Mouse (Mus musculus) MEL (cell line): ENCODE results near the gene Zfp536. TPM values are rescaled to one million over a fixed set of nuclear protein-coding genes. Genes with fewer than 3 reads are reported as not detected.

Experiments used
- DNase-seq: peaks from one replicate; pipeline ENCODE4 v3.0.0; 2011; ENCODE audit warnings: low read depth, low spot score
- H3K27ac ChIP-seq: 2 replicates; pipeline ENCODE4 v1.5.1; 2012; ENCODE audit warnings: low read depth, mild to moderate bottlenecking, control low read depth, low read length, moderate library complexity; ENCODE audit not compliant: control insufficient read depth
- H3K27me3 ChIP-seq, 2 experiments: fragments of 150-350 bp in 1 of 2; sonication (generic) in 1 of 2; 2 replicates each; pipeline ENCODE4 v1.6.1; 2012; ENCODE audit warnings: low read length in 2 of 2, mild to moderate bottlenecking in 2 of 2, improper control_type of control experiment in 1 of 2, moderate library complexity in 1 of 2; ENCODE audit not compliant: insufficient read depth in 2 of 2, control insufficient read depth in 1 of 2
- H3K36me3 ChIP-seq, 2 experiments: 2 replicates each; pipeline ENCODE4 v1.6.1; 2012 to 2014; ENCODE audit warnings: low read length in 2 of 2, improper control_type of control experiment in 1 of 2, inconsistent platforms in 1 of 2, mild to moderate bottlenecking in 1 of 2; ENCODE audit not compliant: insufficient read depth in 2 of 2, control insufficient read depth in 1 of 2
- H3K4me1 ChIP-seq, 2 experiments: fragments of 150-350 bp in 1 of 2; sonication (generic) in 1 of 2; 2 replicates each; pipeline ENCODE4 v1.6.1; 2012; ENCODE audit warnings: low read length in 2 of 2, improper control_type of control experiment in 1 of 2, mild to moderate bottlenecking in 1 of 2; ENCODE audit not compliant: insufficient read depth in 2 of 2, control insufficient read depth in 1 of 2
- H3K4me3 ChIP-seq, 2 experiments: fragments of 150-350 bp in 1 of 2; sonication (generic) in 1 of 2; 2 replicates each; pipeline ENCODE4 v1.5.1; 2012; ENCODE audit warnings: low read depth in 2 of 2, low read length in 2 of 2, mild to moderate bottlenecking in 2 of 2, moderate library complexity in 2 of 2, control low read depth in 1 of 2, improper control_type of control experiment in 1 of 2; ENCODE audit not compliant: control insufficient read depth in 1 of 2, insufficient read depth in 1 of 2
- H3K79me2 ChIP-seq: 2 replicates; pipeline ENCODE4 v1.6.1; 2012; ENCODE audit warnings: mild to moderate bottlenecking, low read length, moderate library complexity; ENCODE audit not compliant: control insufficient read depth, poor library complexity, insufficient read depth
- H3K9ac ChIP-seq: 2 replicates; pipeline ENCODE4 v1.6.1; 2012; ENCODE audit warnings: low read depth, mild to moderate bottlenecking, control low read depth, low read length, moderate library complexity; ENCODE audit not compliant: control insufficient read depth, poor library complexity, severe bottlenecking
- H3K9me3 ChIP-seq: fragments of 150-350 bp; sonication (generic); replicated peaks from 2 replicates; pipeline ENCODE4 v1.6.1; 2012; ENCODE audit warnings: mild to moderate bottlenecking, low read length, improper control_type of control experiment, moderate library complexity; ENCODE audit not compliant: insufficient read depth
- BHLHE40 ChIP-seq: IDR thresholded peaks from 2 replicates; pipeline ENCODE4 v1.6.1; 2012; ENCODE audit warnings: low read depth, mild to moderate bottlenecking, inconsistent platforms, low read length, improper control_type of control experiment, borderline replicate concordance
- CHD2 ChIP-seq: IDR thresholded peaks from 2 replicates; pipeline ENCODE4 v1.6.1; 2011; ENCODE audit warnings: low read length, improper control_type of control experiment
- CTCF ChIP-seq, 3 experiments: IDR thresholded peaks in 2 of 3; conservative IDR thresholded peaks in 1 of 3; 2 replicates each; pipeline ENCODE4 v1.5.1; 2011 to 2012; ENCODE audit warnings: low read length in 3 of 3, low read depth in 2 of 3, mild to moderate bottlenecking in 2 of 3, improper control_type of control experiment in 1 of 3, inconsistent platforms in 1 of 3, mixed read lengths in 1 of 3, moderate library complexity in 1 of 3; ENCODE audit not compliant: control insufficient read depth in 1 of 3, insufficient read depth in 1 of 3, poor library complexity in 1 of 3, severe bottlenecking in 1 of 3
- E2F4 ChIP-seq: IDR thresholded peaks from 2 replicates; pipeline ENCODE4 v1.6.1; 2011; ENCODE audit warnings: low read depth, low read length, improper control_type of control experiment, borderline replicate concordance
- GABPA ChIP-seq: IDR thresholded peaks from 2 replicates; pipeline ENCODE4 v1.6.1; 2012; ENCODE audit warnings: low read depth, mild to moderate bottlenecking, inconsistent platforms, low read length, improper control_type of control experiment, moderate library complexity
- GATA1 ChIP-seq: IDR thresholded peaks from 2 replicates; pipeline ENCODE4 v1.6.1; 2011; ENCODE audit warnings: low read depth, low read length, improper control_type of control experiment
- JUND ChIP-seq: IDR thresholded peaks from 2 replicates; pipeline ENCODE4 v1.6.1; 2011; ENCODE audit warnings: low read depth, mild to moderate bottlenecking, improper control_type of control experiment, low read length
- KAT2A ChIP-seq: conservative IDR thresholded peaks from 2 replicates; pipeline ENCODE4 v1.6.1; 2012; ENCODE audit warnings: low read depth, low read length, improper control_type of control experiment, inconsistent platforms
- MAFK ChIP-seq: IDR thresholded peaks from 2 replicates; pipeline ENCODE4 v1.6.1; 2011; ENCODE audit warnings: low read depth, mild to moderate bottlenecking, low read length, improper control_type of control experiment, borderline replicate concordance
- MAX ChIP-seq: IDR thresholded peaks from 2 replicates; pipeline ENCODE4 v1.6.1; 2011; ENCODE audit warnings: low read length, improper control_type of control experiment
- MAZ ChIP-seq: IDR thresholded peaks from 2 replicates; pipeline ENCODE4 v1.6.1; 2012; ENCODE audit warnings: low read depth, mild to moderate bottlenecking, inconsistent platforms, low read length, improper control_type of control experiment
- MEF2A ChIP-seq: IDR thresholded peaks from 2 replicates; pipeline ENCODE4 v1.6.1; 2014; ENCODE audit warnings: low read depth, mild to moderate bottlenecking, inconsistent platforms, low read length, improper control_type of control experiment; ENCODE audit not compliant: poor library complexity, insufficient replicate concordance, severe bottlenecking; ENCODE audit errors: extremely low read depth
- MXI1 ChIP-seq: IDR thresholded peaks from 2 replicates; pipeline ENCODE4 v1.6.1; 2011; ENCODE audit warnings: mild to moderate bottlenecking, low read depth, low read length, improper control_type of control experiment
- MYB ChIP-seq: IDR thresholded peaks from 2 replicates; pipeline ENCODE4 v1.6.1; 2011; ENCODE audit warnings: mild to moderate bottlenecking, low read depth, low read length, improper control_type of control experiment
- POLR2AphosphoS2 ChIP-seq: IDR thresholded peaks from 2 replicates; pipeline ENCODE4 v1.6.1; 2011; ENCODE audit warnings: low read length, improper control_type of control experiment
- RAD21 ChIP-seq: IDR thresholded peaks from 2 replicates; pipeline ENCODE4 v1.6.1; 2011; ENCODE audit warnings: mild to moderate bottlenecking, low read depth, low read length, improper control_type of control experiment
- RCOR1 ChIP-seq: IDR thresholded peaks from 2 replicates; pipeline ENCODE4 v1.6.1; 2012; ENCODE audit warnings: low read depth, mild to moderate bottlenecking, inconsistent platforms, low read length, improper control_type of control experiment
- TBP ChIP-seq: IDR thresholded peaks from 2 replicates; pipeline ENCODE4 v1.8.0; 2011; ENCODE audit warnings: low read depth, low read length, improper control_type of control experiment
- TCF12 ChIP-seq: IDR thresholded peaks from 2 replicates; pipeline ENCODE4 v1.6.1; 2014; ENCODE audit warnings: low read depth, mild to moderate bottlenecking, inconsistent platforms, low read length, improper control_type of control experiment, moderate library complexity
- UBTF ChIP-seq: IDR thresholded peaks from 2 replicates; pipeline ENCODE4 v1.6.1; 2012; ENCODE audit warnings: low read depth, mild to moderate bottlenecking, inconsistent platforms, low read length, improper control_type of control experiment, moderate library complexity, borderline replicate concordance; ENCODE audit not compliant: insufficient read depth
- USF1 ChIP-seq: IDR thresholded peaks from 2 replicates; pipeline ENCODE4 v1.6.1; 2014; ENCODE audit warnings: low read depth, mild to moderate bottlenecking, inconsistent platforms, low read length, improper control_type of control experiment, moderate library complexity
- USF2 ChIP-seq, 2 experiments: IDR thresholded peaks; 2 replicates each; pipeline ENCODE4 v1.6.1; 2011 to 2012; ENCODE audit warnings: improper control_type of control experiment in 2 of 2, low read length in 2 of 2, borderline replicate concordance in 1 of 2, inconsistent platforms in 1 of 2, low read depth in 1 of 2, mild to moderate bottlenecking in 1 of 2; ENCODE audit not compliant: insufficient read depth in 1 of 2
- ZC3H11A ChIP-seq: IDR thresholded peaks from 2 replicates; pipeline ENCODE4 v1.6.1; 2012; ENCODE audit warnings: low read depth, mild to moderate bottlenecking, inconsistent platforms, low read length, improper control_type of control experiment
- ZKSCAN1 ChIP-seq: IDR thresholded peaks from 2 replicates; pipeline ENCODE4 v1.6.1; 2012; ENCODE audit warnings: low read depth, mild to moderate bottlenecking, inconsistent platforms, low read length, improper control_type of control experiment, moderate library complexity
- ZNF384 ChIP-seq: IDR thresholded peaks from 2 replicates; pipeline ENCODE4 v1.6.1; 2012; ENCODE audit warnings: low read depth, mild to moderate bottlenecking, inconsistent platforms, low read length, improper control_type of control experiment
- polyA plus RNA-seq, 2 experiments: library from polyadenylated mRNA; stranded (reverse) in 1 of 2; unstranded in 1 of 2; fragments of >175 nt in 1 of 2; fragments of >200 nt in 1 of 2; gene quantifications; 2 replicates each; pipeline versions ENCODE4 v1.2.1 to v1.2.4; 2012; ENCODE audit warnings: low replicate concordance in 2 of 2, low read depth in 1 of 2; ENCODE audit not compliant: insufficient read length in 2 of 2, insufficient read depth in 1 of 2, missing spikeins in 1 of 2
- total RNA-seq: library from RNA; depleted of rRNA; stranded (reverse); fragments of 300-350 nt; gene quantifications from 2 replicates; pipeline ENCODE4 v1.2.3, GENCODE M21; 2012

Zfp536 gene
- total and polyA plus RNA-seq, 3 experiments: not detected

DNA sequence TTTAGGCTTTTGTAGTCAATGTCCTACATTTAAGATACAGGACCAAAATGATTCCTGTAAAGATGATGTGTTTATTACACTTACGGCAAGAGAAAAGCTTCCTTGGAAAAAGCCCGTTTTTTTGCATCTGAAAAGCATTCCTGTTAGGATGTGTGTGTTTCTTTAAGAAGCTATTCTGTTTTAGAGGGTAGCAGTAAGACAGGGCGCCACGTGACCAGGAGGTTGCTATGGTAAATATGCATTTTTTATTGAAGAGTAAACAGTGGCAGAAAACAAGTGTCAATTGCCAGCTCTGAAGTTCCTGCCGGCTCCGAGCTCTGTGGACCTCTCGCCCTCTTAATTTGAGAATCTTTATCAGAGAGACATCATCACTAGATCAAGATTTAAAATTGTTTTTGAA is 267.9 kb downstream of the Zfp536 start:
- Histone ChIP-seq H3K27me3 (no peaks in the 10 kb centered on the region), H3K9ac (no peak overlapping the region), H3K9me3 (no peaks in the 10 kb centered on the region), H3K36me3 (no peaks in the 10 kb centered on the region), H3K79me2 (no peaks in the 10 kb centered on the region), H3K4me1 (no peaks in the 10 kb centered on the region), H3K27ac (no peak overlapping the region), H3K4me3 (no peak overlapping the region)
- TF ChIP-seq MAX (no peak), RCOR1 (no peak), USF1 (no peak), ZC3H11A (no peak), MAZ (no peak), RAD21 (no peak), E2F4 (no peak), JUND (no peak), USF2 (IDR thresholded peaks at IDR 0.05; ENCODE audit: borderline replicate concordance in 1 of 2, insufficient read depth in 1 of 2, low read depth in 1 of 2, low read length in 2 of 2) (no peak), GATA1 (no peak), TBP (no peak), MAFK (no peak), CHD2 (no peak), UBTF (no peak), TCF12 (no peak), ZNF384 (no peak), POLR2AphosphoS2 (no peak)
- no peak for DNase-seq

DNA sequence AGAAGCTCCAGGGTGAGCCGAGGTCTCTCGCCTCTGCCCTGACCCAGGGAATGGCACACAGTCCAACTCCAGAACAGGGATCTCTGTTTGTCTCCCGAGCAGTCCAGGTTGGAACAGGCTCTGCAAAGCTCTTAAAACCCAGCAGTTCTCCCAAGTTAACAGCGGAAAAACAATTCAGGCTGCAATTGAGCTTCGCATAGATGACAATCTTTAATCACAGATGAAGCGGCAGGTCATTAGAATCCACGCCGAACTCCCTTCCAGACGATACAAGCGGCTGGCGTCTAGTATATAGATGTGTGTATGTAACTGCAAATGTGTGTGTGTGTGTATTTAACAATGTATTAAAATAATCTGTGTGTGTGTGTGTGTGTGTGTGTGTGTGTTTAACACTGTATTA is 268.3 kb downstream of the Zfp536 start:
- no peak overlapping the region for H3K27ac ChIP-seq
- H3K4me3 ChIP-seq: no peak overlapping the region
- H3K79me2 ChIP-seq: no peaks in the 10 kb centered on the region
- H3K27me3 ChIP-seq: no peaks in the 10 kb centered on the region
- H3K4me1 ChIP-seq: no peaks in the 10 kb centered on the region
- H3K9ac ChIP-seq: no peak overlapping the region
- H3K9me3 ChIP-seq: no peaks in the 10 kb centered on the region
- TF ChIP-seq MYB: no peak
- no peak for TF ChIP-seq UBTF
- no peak for TF ChIP-seq MEF2A
- TF ChIP-seq CTCF (IDR thresholded peaks at IDR 0.05 in 2 of 3, conservative IDR thresholded peaks at IDR 0.05 in 1 of 3; ENCODE audit: control insufficient read depth in 1 of 3, insufficient read depth in 1 of 3, low read depth in 2 of 3, low read length in 3 of 3, poor library complexity in 1 of 3, severe bottlenecking in 1 of 3): no peak
- TF ChIP-seq MAX: no peak
- TF ChIP-seq KAT2A: no peak
- no peak for TF ChIP-seq GABPA
- no peak for TF ChIP-seq BHLHE40
- no peak for TF ChIP-seq MXI1
- TF ChIP-seq ZKSCAN1: no peak
- TF ChIP-seq JUND: no peak
- H3K36me3 ChIP-seq: no peaks in the 10 kb centered on the region
- no peak for DNase-seq
